Mouse (Mus musculus): ENCODE measurements around the gene Ssb.

Gene Ssb

DNA sequence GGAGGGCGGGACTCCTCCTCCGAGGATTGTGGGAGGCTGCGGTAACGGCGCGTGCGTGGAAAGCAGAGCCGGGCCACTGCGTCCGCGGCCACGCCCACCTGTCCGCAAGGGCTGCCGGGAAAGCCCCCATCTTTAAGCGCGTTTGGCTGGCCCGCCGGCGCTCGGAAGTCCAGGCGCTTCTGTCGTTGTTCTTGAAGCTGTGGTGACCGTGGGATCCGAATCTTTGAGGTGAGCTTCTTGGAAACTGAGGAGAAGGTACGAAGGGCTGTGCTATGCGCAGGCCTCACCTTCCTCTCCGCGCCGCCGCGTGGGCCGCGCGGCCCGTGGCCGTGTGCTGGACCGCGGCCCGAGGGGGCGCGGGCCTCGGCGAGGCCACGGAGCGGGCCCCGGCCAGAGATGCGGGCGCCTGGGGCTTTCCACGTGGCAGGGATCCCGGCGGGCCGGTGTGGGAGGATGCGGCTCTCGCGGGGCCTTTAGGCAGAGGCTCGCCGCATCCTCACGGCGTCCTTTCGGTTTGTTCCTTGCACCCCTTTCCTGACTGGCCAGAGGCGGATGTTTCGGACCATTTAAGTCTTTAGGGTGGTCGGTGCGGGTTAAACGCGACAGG, at the start of gene Ssb:
Gene Ssb, plus strand, starts transcription at position 78 of the 607 bp plus-strand sequence.
- peak; percentile 95 for DNase-seq (ENCODE audit: low read depth, low spot score)

DNA sequence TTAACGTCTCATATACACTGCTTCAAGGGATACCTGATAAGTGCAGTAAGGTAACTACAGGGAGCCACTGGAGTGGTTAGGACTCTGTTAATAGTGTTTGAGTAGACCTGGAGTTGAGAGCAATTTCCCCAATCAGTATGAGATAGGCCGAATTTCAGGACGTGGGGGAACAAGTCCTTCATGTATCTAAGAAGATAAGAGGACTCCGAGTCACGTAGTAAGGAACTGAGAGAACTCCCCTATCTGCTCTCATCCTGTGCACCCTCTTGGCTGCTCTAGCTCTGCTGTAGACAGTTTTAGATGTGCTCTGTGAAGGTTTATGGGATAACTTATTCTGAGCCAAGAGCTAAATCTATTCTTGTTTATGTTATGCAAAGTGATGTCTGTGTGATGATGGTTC, 44.8 kb upstream of the Ssb start:
- no peak for DNase-seq (ENCODE audit: low read depth, low spot score)

DNA sequence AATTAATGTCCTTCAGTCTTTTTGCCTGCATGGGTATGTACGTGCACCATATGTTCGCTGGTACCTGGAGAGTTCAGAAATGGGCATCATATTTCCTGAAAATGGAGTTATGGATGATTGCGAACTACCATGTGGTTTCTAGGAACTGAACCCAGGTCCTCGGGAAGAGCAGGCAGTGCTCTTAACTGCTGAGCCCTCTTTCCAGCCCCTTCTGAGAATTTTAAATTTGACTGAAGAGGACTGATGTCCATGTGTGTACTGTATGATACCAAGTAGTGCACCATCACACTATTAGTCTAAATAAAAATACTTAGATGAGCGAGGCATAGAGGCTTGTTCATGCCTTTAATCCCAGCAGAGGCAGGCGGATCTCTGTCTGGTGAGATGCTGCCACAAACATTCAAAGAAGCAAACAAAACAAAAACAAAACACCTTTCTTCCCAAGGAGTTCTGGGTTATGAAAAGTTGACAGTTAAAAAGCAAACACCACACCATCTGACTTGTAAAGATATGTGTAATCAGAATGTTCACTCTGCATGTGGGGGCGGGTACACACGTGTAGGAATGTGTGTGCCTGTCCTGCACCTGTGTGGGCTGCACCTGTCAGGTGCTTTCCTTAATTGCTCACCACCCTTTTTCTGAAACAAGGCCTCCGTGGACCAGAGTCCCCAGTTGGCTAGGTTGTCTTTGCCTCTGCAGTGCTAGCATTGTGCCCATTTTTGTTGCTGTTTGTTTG, 42.8 kb upstream of the Ssb start:
- no peak for DNase-seq (ENCODE audit: low read depth, low spot score)

DNA sequence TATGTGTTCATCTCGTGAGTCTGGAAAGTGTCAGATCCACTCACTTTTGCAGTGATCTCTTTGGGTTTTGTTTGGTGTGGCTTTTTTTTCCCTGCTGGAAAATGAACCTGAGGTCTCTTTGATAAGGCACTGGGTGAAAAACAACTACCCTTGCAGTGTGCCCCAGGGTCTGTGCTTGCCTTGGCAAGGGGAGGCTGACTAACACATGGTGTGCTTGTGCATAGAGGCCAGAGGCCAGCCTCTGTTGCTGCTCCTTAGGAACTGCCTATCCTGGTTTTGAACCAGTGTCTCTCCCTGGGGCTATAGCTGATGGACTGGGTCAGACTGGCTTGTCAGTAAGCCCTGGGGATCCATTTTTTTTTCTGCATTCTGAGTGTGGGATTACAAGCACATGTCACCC, 41.2 kb upstream of the Ssb start:
- no peak for DNase-seq (ENCODE audit: low read depth, low spot score)

DNA sequence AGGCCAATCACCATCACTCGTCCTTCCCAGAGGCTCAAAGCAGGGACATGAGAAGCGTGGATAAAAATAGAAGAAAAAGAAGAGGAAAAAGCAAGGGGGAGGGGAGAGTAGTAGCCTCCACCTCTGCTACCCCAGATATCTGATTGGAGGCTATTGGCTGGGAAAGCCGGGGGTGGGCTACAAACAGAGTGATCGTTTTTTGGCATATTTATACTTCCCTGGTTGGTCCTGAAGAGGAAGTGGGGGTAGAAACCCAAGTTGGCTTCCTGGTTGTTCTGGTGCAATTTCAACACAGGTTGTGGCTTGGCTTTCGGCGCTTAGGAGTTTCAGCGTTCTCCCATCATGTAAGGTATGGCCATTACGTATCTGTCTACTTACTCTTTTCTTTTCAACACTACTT, 39.7 kb upstream of the Ssb start, which contains the start of gene Klhl23:
Gene Klhl23, plus strand, starts transcription at position 234 of the 400 bp plus-strand sequence.
- DNase-seq (ENCODE audit: low read depth, low spot score), result peak; percentile 7

DNA sequence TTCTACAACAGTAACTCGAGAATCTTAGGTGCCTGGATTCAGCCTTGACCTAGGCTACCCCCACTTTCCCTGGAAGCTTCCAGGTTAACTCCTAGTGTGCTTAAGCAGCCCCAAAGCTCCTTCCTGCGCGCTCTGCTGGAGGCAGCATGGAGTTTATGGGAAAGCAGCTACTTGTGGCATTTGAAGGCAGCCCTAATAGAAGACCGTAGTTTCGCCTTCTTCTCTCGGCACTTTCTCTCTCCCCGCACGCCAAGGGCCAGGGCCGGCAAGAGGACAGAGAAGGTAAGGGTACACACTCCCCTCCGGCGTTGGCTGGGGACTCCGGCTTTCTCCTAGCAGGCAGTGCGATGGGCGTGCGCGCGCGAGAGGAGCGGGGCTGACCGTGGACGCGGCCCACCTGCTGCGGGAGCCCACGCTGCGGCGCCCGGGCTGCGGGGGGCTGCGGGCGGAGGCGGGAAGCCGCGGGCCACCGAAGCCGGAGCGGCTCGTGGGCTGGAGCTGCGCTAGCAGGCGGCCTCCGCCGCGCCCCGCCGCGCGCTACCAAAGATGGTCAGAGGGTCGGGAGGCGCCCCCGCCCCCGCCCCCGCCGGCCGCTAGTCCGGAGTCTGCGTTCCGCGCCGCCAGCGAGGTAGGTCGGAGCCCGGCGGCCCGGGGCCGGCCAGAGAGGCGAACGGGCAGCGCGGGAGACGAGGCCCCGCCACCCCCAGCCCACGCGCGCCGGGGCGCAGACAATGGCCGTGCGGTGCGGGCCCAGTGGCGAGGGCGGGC, 38.8 kb upstream of the Ssb start:
- peak; percentile 58 for DNase-seq (ENCODE audit: low read depth, low spot score)

DNA sequence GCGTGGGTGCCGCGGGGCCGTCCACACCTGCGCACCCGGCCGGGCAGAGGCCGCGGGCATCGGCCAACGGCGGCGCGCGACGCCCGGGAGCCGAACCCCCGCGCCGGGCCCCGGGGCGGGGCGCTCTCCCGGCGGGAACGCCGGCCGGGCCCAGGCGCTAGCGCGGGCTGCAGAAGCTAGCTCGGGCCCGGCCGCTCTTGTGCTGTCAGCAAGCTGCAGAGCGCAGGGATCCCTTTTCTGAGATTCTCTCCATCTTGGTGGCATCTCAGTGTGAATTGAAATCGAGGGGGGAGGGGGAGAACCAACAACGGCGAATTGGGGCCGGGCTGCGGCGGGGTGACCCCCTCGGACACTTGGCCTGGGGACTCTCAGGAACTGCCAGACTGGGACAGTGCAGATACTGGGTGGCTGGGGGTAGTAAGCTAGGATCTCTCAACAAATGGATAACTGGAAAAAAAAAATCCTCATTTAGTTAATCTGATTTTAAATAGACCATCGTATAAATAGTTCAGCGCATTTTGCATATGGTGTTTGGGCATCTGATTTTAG, 38.2 kb upstream of the Ssb start:
- DNase-seq (ENCODE audit: low read depth, low spot score), result peak; percentile 61

DNA sequence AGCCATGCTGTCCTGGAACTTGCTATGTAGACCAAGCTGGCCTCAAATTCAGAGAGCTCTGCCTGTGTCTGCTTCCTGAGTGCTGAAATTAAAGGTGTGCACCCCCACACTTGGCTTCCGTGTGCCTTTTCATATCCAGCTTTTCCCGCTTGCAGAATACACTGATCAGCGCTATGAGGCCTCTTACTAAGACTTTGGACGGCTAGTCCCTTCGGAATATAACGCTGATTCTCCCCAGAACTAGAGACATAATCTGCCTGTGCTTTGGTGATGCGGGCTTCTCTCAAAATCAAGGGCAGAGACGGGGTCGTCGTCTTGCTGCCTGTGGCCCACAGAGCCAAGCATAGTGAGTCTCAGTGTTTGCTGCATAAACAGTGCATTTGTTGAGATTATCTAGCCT, 35.5 kb upstream of the Ssb start:
- DNase-seq (ENCODE audit: low read depth, low spot score), result no peak

DNA sequence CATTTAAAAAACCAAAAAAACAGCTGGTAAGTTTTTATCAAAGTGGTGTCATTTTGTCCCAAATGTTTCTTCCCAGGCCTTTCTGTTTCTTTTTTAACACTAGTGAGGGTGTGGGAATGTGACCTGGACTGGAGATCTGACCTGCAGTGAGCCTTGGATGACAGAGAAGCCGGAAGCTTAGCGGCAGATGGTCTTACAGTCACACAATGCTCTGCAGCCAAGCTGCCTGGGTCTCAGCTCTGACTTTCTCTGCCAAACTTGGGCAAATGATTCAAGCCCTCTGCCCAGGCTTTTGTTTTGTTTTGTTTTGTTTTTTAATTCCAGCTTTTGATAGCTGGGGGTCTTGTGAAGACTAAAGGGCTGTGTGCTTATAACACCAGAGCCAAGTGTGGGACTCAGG, 35.0 kb upstream of the Ssb start:
- no peak for DNase-seq (ENCODE audit: low read depth, low spot score)

DNA sequence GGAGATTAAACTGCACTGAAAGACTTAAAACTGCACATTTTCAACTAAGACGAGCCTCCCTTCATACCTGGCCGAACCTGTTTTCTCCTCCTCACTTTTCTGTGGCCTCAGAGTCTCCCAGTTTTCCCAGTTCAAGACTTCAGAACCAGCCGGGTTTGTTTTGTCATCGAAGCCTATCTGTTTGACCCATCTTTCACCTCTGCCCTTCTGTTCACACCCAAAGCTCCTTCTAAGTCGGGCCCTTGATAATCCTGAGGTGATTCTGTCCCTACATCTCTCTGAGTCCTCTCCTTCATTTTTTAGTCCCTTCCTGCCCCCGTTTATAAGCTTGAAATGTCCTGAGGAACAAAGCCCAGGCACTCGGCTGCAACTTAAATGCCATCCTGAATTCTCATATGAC, 33.3 kb upstream of the Ssb start:
- no peak for DNase-seq (ENCODE audit: low read depth, low spot score)

DNA sequence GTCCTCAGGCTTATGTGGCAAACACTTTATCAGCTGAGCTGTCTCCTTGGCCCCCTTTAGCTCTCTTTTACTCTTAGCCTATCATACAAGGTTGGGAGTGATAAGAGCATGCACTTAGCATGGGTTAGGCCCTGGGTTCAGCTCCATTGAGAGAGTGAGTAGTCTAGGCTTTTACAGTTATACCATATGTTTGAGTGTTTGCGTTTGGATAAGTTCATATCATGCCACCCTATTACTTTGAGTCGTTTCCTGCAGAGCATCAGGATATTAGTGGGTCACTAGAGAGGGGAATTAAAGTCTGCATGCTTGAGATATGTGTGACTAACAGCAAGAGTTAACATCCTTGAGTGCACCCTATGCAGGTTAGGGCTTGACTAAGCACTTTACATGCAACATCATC, 31.7 kb upstream of the Ssb start:
- no peak for DNase-seq (ENCODE audit: low read depth, low spot score)

DNA sequence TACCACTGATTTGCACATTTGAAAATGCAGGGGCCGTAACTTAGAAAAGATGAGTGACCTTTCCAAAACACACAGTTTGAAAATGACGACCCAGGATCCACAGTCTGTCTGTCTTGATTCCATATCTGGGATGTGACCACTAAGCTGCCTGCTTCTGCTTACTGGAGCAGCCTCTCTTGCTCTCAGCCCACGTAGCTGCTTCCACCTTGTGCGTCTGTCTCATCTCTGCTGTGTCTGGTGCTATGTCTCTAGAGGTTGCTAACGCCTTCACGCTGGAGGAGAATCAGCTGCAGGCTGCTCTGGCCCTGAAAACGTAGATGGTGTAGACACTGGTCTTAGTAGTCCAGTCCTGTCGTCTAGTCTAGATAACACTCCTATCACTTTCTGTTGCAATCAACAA, 31.2 kb upstream of the Ssb start:
- no peak for DNase-seq (ENCODE audit: low read depth, low spot score)

DNA sequence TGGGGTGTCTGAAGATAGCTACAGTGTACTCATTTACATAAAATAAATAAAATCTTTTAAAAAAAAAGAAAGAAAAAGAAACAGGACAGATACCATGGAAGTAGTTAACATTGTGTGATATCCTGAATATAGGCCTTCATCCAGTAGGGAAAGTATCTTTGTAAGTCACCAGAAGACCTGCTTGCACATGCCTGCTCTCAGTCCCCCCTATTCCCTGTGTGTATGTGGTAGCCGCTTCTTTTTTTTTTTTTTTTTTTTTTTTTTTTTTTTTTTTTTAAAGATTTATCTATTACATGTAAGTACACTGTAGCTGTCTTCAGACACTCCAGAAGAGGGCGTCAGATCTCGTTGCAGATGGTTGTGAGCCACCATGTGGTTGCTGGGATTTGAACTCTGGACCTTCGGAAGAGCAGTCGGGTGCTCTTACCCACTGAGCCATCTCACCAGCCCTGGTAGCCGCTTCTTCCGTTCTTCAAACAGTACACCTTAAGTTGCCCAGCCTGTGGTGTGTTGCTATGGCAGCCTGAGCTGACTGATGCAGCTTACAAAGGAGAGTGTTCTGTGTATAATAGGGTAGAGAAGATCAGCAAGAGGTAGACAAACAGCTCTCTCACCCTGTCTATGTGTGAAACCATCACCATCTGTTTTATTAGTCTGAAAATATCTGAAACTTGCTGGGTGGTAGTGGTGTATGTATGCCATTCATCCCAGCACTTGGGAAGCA, 24.0 kb upstream of the Ssb start:
- DNase-seq (ENCODE audit: low read depth, low spot score), result no peak

DNA sequence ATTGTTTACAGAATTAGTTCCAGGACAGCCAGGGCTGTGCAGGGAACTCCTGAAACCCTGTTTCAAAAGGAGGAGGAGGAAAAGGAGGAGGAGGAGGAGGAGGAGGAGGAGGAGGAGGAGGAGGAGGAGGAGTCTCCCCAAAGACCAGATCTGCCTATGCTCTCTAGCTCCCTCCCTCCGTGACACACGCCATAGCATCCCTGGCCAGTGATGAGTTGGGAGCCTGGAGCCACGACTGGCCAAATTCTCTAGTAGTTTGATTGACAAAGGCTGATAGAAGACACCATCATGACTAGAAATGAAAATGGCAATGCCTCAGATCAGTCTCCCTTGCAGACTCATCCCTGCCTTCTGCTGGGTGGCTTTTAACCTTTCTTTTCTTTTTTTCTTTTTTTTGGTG, 23.4 kb upstream of the Ssb start:
- DNase-seq (ENCODE audit: low read depth, low spot score), result no peak

DNA sequence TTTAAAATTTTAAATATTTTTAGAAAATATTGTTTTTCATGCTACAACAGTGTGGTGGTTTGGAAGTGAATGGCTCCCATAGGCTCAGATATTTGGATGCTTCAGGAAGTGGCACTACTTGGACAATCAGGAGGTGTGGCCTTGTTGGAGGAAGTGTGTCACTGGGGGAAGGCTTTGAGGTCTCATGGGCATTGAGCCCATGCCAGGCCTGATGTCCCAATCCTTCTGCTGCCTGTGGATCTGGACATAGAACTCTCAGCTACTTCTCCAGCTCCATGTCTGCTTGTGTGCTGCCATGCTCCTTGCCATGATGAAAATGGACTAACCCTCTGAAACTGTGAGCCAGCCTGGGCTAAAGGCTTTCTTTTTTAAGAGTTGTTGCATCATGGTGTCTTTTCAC, 22.7 kb upstream of the Ssb start:
- no peak for DNase-seq (ENCODE audit: low read depth, low spot score)

DNA sequence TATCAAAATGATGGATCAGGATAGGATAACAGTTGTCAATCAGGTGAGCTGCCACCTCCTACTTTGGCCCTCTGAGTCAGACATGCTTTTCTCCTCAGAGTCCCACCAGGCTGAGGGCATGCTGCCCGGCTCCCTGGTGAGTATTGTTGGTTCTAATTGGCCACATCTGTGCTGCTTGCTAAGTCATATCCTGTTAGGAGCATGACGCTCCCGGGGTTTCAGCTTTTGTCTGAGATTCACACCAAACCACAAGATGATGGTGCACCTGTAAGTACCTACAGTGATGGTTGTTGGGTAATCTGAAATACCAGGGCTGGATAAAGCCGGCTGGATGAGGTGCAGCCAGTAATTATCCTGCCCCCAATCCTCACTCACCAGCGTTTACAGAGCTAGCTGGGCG, 21.1 kb upstream of the Ssb start:
- DNase-seq (ENCODE audit: low read depth, low spot score), result no peak

DNA sequence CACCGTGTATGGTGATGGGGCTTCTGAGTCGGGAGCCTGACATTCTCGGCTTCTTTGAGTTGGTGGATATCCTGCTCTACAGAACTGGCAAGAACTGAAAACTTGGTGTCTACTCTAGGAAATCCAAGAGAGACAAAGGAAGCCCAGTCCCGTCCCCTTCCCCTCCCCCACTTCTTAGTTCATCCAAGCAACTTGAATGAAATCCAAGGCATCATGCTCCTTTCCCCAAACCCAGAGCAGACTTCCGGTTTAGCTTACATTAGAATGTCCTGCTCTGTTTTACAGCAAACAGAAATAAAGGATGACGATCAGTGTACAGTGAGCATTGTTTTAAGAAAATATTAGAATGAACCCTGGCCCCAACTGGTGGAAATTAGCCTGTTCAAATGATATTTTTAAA, 12.1 kb upstream of the Ssb start:
- no peak for DNase-seq (ENCODE audit: low read depth, low spot score)

DNA sequence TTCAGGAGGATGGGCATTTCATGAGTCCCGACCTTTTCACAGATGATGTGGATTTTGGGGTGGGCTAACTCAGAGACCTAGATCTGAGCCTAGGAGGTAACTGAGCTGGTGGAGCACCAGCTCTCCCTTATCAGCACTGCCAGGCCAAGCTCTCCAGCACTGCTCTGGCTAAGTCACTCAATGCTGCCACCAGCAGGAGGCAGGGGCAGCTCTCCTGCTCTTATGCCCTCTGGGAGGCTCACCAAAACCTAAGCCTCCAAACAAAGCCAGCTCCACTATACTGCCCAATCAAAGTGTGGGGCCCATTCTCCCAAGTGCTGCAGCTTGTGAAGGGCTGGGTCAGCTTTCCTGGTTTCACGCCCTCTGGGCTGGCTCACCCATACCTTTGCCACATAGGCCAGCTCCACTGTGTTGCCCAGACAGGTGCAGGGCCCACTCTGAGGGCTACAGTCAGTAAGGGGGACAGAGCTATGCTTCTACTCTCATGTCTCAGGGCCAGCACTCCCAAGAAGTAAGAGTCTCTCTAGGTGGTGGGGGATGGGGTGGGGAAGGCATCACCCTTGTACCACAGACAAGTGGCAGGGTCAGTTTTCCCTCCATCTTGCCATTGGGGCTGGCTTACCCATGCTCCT, 9.8 kb upstream of the Ssb start:
- DNase-seq (ENCODE audit: low read depth, low spot score), result no peak

DNA sequence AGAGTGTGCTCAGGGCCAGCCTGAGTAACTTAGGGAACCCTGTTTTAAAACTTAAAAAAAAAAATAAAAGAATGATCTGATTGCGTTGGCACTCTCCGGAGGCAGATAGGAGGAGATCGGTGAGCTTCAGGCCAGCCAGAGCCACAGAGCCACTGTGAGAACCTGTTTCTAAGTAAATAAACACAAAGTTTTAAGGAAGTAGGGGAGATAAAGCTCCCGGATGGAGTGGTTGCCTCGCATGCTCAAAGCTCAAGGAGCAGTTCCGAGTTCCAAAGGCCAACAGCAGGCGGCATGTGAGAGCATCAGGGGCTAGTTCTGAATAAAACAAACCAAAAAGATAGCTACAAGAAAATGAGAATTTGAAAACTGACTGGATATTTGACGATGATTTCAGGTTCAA, 5.0 kb upstream of the Ssb start:
- no peak for DNase-seq (ENCODE audit: low read depth, low spot score)

DNA sequence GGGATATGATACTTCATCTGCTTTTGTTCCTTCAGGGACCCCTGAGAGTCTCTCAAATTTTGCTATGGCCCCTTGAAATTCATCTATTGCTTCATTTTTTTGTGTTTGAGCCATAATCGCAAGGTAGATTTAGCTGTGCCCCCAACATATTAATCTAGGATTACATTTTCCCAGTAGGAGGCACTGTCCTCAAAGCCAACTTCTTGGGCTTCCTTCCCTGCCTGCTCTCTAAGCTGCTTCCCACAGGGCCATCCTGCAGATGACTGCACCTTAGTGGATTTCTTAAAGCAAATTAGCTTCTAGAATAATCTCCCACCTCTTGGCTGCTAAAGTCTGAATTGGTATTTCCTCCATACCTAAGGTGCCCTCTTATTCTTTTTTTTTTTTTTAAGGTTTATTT, 3.5 kb upstream of the Ssb start:
- DNase-seq (ENCODE audit: low read depth, low spot score), result no peak

DNA sequence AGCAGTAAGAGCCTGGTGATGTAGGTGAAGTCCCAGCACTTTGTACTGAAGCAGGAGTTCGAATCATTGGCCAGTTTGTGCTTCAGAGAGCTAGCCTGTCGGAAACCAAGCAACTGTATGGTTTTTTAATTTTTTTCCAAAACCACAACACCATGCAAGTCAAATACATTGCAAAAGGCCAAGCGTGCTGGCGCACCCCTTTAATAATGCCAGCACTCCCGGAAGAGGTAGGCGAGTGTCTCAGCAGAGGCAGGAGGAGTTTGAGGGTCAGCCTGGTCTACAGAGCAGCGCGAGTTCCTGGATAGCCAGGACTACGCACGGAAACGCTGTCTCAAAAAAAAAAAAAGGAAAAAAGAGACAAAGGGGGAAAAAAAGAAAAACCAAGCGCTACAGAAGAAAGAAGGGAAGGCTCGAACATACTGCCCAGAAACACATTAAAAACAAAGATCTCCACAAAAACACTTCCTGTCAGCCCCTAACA, 350 bp upstream of the Ssb start:
- DNase-seq (ENCODE audit: low read depth, low spot score), result no peak

All from mesoderm, embryonic 11.5 days (tissue).